Mouse (Mus musculus) forebrain, postnatal 0 days (tissue): ENCODE data around the gene Dph6. TPM values are rescaled to one million over a fixed set of nuclear protein-coding genes. Genes with fewer than 3 reads are reported as not detected.

ENCODE experiments used
- ATAC-seq: fragments of 200-750 bp; cut with Nextera tagmentation; 2 replicates; pipeline ENCODE4 v1.8.0; 2017; ENCODE audit warnings: mild to moderate bottlenecking, moderate library complexity
- DNase-seq: peaks from one replicate; pipeline ENCODE4 v3.0.0-alpha.2; 2015
- H3K27ac ChIP-seq: fragments of 300-500 bp; sonication (generic); 2 replicates; pipeline ENCODE4 v1.5.1; 2014; ENCODE audit warnings: low read depth, mild to moderate bottlenecking, antibody characterized with exemption, low read length, moderate library complexity, mixed read lengths
- H3K27me3 ChIP-seq: fragments of 300-500 bp; sonication (generic); 2 replicates; pipeline ENCODE4 v1.6.1; 2014; ENCODE audit warnings: mild to moderate bottlenecking, low read length, mixed read lengths; ENCODE audit not compliant: insufficient read depth
- H3K36me3 ChIP-seq: fragments of 300-500 bp; sonication (generic); 2 replicates; pipeline ENCODE4 v1.6.1; 2014; ENCODE audit warnings: mild to moderate bottlenecking, moderate library complexity; ENCODE audit not compliant: insufficient read depth
- H3K4me1 ChIP-seq: fragments of 300-500 bp; sonication (generic); 2 replicates; pipeline ENCODE4 v1.6.1; 2014; ENCODE audit warnings: antibody characterized with exemption; ENCODE audit not compliant: insufficient read depth
- H3K4me2 ChIP-seq: fragments of 300-500 bp; sonication (generic); 2 replicates; pipeline ENCODE4 v1.6.1; 2014; ENCODE audit warnings: low read depth, mild to moderate bottlenecking, moderate library complexity
- H3K4me3 ChIP-seq: fragments of 300-500 bp; sonication (generic); 2 replicates; pipeline ENCODE4 v1.5.1; 2014; ENCODE audit warnings: low read depth, low read length, mixed read lengths
- H3K9ac ChIP-seq: fragments of 300-500 bp; sonication (generic); 2 replicates; pipeline ENCODE4 v1.6.1; 2014; ENCODE audit warnings: mild to moderate bottlenecking
- H3K9me3 ChIP-seq: fragments of 300-500 bp; sonication (generic); 2 replicates; pipeline ENCODE4 v1.6.1; 2016; ENCODE audit warnings: low read length
- CTCF ChIP-seq: sonication (generic); IDR thresholded peaks from 2 replicates; pipeline ENCODE4 v1.5.1; 2016; ENCODE audit warnings: antibody characterized with exemption, control low read depth, low read depth
- WGBS: fragments of 180-500 bp; shearing (Covaris S2); extraction: QIAGEN DNeasy Blood & Tissue Kit; methylation state at CpG from one replicate; pipeline ENCODE4 v1.1.7; 2014; 5-methylcytosine and 5-hydroxymethylcytosine counted together
- polyA plus RNA-seq: library from polyadenylated mRNA; unstranded; fragments of >200 nt; fragmentation: Nextera tagmentation; extraction: Ambion mirVana; gene quantifications from 2 replicates; pipeline ENCODE4 v1.2.1, GENCODE M21; 2015
- total RNA-seq: library from RNA; depleted of rRNA; stranded (reverse); fragments of >200 nt; gene quantifications from 2 replicates; pipeline ENCODE4 v1.2.3, GENCODE M21; 2014

The Dph6 gene
- total and polyA plus RNA-seq, 2 experiments from 2014 or later = 13.9 to 14.2 TPM

DNA sequence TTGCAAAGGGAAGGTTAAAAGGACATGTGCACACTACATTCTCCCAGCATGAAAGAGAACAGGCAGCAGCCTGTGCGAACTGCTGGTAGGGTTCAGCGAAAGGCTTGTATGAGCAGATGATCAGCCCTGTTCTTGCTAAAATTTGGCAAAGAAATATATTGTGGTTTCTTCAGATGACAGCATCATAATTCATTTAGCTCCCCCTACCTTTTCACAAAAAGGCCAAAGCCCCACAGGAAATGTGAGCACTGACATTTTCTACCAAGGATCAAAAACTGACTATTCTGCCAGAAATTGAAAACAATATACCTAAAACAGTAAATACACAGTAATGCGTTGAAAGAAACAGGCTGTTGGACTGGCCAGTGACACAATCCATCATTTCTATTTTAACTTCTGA lies 162.9 kb downstream of the Dph6 start:
- Histone ChIP-seq H3K4me2 (no peak overlapping the region), H3K9me3 (no peaks in the 10 kb centered on the region), H3K36me3 (no peaks in the 10 kb centered on the region), H3K27ac (no peak overlapping the region), H3K4me3 (no peak overlapping the region), H3K4me1 (no peaks in the 10 kb centered on the region), H3K9ac (no peak overlapping the region), H3K27me3 (no peaks in the 10 kb centered on the region)
- WGBS = 63% methylated on average over 3 of the region's 3 CpGs
- no peak for TF ChIP-seq CTCF
- ATAC-seq (peak; percentile 25; the same call in 1 of the 2 replicates), DNase-seq (peak; percentile 9)

DNA sequence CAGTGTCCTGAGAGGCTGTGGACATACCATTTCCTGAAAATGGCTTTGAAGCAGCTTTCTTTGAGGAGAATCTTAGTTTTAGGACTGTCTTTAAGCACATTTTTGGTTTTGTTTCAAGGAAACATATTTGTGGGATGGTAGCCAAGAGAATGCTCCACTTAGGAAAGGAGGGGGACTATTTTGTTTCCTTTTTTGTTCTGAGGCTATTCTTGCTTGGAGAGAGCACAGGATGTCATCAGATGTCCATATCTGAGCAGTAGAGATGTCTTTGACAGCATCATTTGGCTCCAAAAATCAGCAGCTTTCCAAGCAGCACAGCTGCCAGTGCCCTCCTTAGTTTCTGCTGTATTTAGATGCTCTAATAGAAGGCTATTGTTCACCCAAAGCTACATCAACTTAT lies 167.8 kb downstream of the Dph6 start:
- Histone ChIP-seq H3K4me3 (no peak overlapping the region), H3K36me3 (no peaks in the 10 kb centered on the region), H3K4me2 (no peak overlapping the region), H3K9ac (no peak overlapping the region), H3K9me3 (no peaks in the 10 kb centered on the region), H3K4me1 (no peaks in the 10 kb centered on the region), H3K27me3 (no peaks in the 10 kb centered on the region), H3K27ac (peak overlapping the region; percentile 45; the same call in 1 of the 2 replicates)
- TF ChIP-seq CTCF = no peak
- peak; percentile 47 for DNase-seq
- no peak for ATAC-seq
